Mouse (Mus musculus) c-Kit-positive CD71-negative TER-119-negative erythroid progenitor cells, embryonic 14.5 days (primary cell): Measurements from ENCODE around the gene Snd1.
A peak's percentile ranks its signal among the peaks of the same experiment; 100 is the strongest.
"Not testable (repeated sequence)": the region's sequence is repeated elsewhere in the genome, so short reads cannot be mapped to it uniquely, and the experiment has no call there.

Experiments used
- DNase-seq: peaks from one replicate; pipeline ENCODE4 v3.0.0-alpha.2; 2013; ENCODE audit warnings: low read depth

The Snd1 gene

DNA sequence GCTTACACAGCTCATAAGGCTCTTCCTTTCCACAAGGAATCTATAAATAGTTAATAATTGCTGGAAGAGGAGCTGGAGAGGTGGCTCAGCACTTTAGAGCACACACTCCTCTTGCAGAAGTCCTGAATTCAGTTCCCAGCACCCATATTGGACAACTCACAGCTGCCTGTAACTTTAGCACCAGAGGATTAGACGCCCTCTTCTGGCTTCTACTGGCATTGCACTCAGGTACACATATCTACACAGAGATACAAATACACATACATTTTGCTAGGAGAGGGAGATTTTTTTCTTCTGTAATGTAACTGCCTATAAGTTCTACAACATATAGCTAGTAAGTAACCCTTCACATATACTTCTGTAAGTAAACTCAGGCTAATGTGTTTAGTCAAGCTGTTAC is 440.0 kb downstream of the Snd1 start:
- DNase-seq = no peak

- no peak for DNase-seq
These were observed 441.7 kb downstream of the Snd1 start for GRCm38 (mm10) chr6:28916630-28917029.

DNA sequence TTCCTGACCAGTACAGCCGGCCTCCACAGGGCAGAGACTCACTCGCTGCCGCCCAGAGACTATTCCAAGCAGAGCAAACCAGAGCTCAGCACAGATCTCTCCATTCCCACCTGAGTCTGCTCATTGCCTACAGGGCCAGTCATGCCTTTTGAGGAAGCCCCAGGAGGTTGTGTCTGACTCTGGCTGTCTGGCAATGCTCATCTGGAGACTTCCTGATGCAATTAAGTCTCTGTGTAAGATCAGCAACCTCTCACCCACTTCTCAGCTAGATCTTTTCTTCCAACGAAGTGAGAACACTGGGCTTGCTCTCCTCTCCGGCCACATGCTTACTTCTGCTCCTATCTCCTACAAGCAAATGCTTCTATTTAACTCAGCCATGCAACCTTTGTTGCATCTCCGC is 444.4 kb downstream of the Snd1 start:
- DNase-seq = no peak

GRCm38 (mm10) chr6:28922371-28922770 is 447.4 kb downstream of the Snd1 start:
- no peak for DNase-seq

GRCm38 (mm10) chr6:28923091-28923824 is 448.3 kb downstream of the Snd1 start:
- DNase-seq = no peak

- no peak for DNase-seq
These were observed 448.9 kb downstream of the Snd1 start for GRCm38 (mm10) chr6:28923837-28924236.

- DNase-seq = not testable (repeated sequence)
These were observed 453.0 kb downstream of the Snd1 start for GRCm38 (mm10) chr6:28927987-28928386.

- peak; percentile 30 for DNase-seq
These were observed 454.3 kb downstream of the Snd1 start for GRCm38 (mm10) chr6:28929169-28929803.

DNA sequence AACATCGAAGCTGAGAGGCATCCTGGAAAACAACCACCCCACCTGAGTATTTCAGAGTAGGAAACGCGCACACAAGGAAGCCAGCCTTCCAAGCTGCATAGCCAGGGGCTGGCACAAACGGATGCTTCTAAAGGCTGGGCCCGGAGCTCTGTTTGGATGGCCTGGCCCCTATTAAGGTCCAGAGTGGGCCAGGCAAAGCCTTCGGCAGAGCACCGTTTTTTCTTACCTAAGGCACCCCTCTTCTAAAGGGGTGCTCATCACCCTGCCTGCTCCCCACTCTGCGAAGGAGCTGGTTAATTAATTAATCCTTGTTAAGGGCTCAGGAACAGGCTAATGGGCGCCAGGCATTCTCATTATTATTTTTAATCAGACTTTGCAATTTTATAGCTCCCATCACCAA is 456.3 kb downstream of the Snd1 start:
- no peak for DNase-seq

GRCm38 (mm10) chr6:28931636-28932327 is 456.8 kb downstream of the Snd1 start:
- DNase-seq = no peak

DNA sequence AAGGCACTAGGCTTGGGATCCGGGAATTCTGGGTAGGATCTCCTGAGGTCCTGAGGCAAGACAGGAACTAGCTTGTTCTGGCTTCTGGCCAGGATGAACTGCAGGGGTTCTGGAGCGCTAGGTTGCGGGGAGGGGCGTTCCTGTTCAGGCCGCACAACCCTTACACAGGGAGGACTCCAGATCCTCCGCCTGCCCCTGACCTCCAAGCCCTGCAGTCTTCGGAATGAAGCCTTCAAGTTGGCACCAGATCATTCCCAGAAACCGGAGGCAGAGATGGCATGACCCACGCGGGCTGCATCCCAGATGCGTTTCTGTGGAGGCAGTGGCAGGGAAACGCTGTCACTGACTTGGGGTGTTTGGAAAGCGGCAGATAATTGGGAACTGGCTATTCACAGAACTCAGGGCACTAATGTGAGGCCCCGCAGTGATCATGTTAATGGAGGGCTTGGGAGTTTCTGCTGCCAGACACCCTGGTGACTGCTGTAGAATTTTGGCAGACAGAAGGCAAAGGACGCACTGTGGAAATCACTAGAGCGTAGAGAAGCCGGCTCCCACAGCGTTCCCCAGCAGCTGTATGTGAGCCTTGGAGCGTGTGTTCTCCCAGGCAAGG is 457.5 kb downstream of the Snd1 start:
- no peak for DNase-seq

DNA sequence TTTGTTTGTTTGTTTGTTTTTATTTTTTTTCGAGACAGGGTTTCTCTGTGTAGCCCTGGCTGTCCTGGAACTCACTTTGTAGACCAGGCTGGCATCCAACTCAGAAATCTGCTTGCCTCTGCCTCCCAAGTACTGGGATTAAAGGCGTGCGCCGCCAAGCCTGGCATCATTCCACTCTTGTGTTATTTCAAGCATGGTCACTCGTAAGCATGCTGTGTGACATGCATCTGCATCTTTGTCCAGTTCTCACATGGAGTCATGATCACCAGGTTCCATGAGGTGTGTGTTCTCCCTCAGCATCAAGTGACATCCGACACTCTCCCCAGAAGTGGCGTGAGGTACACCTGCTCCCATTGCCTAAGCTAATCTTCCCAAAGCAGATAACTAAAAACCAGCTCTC is 460.8 kb downstream of the Snd1 start:
- DNase-seq = no peak

DNA sequence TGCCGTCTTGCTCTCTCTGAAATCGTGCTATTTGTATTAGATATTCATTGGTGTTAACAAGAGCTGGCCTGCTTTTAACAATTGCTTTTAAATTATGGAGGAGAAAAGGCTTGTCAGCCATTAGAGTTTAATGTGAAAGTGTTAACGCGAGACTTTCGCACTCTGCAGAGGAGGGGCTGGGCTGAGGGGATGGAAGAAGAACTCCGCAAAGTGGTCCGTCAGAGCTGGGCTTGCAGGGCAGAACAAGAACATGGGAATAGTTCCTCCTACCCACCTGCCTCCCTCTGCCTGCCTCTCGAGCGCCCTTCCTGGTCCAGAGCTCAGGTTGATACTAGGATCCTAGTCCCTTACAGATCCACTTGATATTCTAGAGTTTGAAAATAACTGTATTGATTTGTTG is 472.3 kb downstream of the Snd1 start:
- DNase-seq = no peak

DNA sequence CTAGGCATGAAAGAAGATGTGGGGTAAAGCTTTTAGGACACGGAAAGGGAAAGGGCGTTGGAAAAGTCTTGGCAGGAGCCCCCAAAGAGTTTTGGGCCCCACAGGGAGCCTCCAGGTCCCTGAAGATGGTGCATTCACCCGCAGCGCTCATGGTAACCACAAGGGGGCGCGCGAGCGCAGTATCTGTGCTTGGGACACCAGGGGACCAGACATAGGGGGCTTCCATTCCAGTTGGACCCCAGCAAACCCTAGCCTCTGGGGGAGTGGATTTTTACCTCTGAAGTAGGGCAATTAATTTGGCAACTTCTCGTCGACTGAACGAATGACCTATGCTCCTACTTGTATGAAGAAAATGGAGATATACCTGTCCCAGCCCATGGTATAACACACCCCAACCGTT is 474.3 kb downstream of the Snd1 start:
- peak; percentile 57 for DNase-seq

DNA sequence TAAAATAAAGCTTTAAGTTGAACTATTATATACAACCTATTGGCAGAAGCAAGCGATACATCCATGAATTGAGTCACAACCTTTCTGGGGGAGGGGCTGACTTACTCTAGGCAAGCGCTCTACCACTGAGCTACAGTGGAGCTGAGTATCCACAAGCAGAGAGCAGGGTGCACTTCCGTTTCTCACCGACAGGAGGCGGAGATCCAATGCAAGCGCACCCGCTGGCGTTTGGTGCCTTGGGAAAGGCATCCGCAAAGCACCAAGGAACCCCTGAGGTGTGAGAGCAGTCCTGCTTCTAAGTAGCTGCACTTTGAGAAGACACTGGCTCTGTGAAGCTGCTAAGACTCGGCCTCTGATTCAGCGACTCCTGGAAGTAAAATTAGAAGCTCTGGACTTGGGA is 480.6 kb downstream of the Snd1 start:
- DNase-seq = peak; percentile 43

DNA sequence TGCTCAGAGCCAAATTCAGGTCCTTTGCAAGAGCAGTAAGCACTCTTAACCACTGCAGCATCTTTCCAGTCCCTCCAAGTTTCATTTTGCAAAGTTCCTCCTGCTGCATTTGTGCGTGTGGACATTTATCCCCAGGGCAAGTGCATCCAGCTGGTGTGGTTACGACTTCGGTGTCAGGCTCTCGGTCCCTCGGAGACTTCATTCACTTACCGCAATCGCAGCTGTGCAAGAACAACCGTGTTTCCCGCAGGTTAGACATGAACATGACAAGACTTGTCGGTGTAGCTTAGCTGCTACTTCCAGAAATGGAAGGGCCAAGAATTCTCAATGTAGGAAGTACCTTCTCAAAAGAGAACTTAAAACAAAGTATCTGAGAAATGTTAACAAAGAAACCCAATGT is 482.5 kb downstream of the Snd1 start:
- DNase-seq = no peak

DNA sequence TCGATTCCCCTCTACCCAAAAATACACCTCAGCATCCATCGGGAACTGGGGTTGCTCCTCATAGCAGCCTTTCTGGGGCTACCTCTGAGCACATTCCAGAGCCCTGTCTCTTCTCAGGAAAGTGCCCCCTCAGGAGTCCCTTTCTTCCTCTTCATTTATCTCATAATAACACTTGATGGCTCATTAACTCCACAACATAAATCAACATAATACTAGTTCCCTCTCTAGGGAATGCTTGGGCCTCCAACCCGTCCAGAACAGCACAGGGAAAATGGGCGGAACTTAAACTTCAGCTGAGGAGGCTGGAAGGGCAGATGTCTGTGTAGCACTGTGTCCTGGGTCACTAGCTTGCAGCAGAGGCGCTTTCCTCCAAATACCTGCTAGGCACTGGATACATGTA is 488.2 kb downstream of the Snd1 start:
- no peak for DNase-seq

- DNase-seq = no peak
These were observed 490.3 kb downstream of the Snd1 start for GRCm38 (mm10) chr6:28965264-28965663.

GRCm38 (mm10) chr6:28969615-28970014 is 494.7 kb downstream of the Snd1 start:
- DNase-seq = no peak

DNA sequence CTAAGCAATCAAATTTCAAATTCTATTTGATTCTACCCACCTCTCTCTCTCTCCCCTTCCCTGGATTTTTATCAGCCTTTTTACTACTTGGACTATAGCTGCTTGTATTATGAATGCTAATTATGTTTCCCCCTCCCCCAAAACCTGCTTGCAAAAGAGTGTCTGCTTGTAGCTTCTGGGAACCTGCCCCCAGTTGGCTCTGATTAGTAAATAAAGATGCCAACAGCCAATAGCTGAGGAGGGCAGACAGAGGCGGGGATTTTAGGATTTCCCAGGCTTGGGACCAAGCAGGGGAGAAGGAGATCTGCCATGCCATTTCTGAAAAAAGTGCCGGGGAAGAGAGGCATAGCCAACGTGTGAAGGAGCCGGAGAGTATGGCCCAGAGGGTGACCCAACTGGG is 495.8 kb downstream of the Snd1 start:
- DNase-seq = no peak

DNA sequence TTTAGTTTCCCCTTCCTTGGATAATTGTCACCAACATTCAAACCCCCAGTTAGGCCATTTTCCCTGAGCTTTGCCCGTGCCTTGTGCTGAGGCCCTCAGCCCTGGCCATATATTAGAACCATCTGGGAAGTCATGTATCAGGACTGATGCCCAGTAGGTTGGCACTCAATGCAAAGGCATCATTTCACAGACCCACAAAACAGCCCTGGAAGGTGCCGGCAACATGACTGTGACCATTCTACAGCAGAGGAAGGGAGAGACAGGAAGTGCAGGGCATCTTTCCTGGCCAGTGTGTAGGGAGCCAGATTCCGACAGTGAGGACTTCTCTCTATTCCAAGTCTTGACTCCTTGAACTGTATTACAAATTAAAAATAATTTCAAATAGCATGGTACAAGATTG is 499.6 kb downstream of the Snd1 start:
- no peak for DNase-seq

GRCm38 (mm10) chr6:28975106-28975505 is 500.2 kb downstream of the Snd1 start:
- DNase-seq = no peak

GRCm38 (mm10) chr6:28978031-28978430 is 503.1 kb downstream of the Snd1 start:
- no peak for DNase-seq
